Mouse (Mus musculus) CH12.LX (cell line): ENCODE results near the gene Gpr157. TPM values are rescaled to one million over a fixed set of nuclear protein-coding genes. Genes with fewer than 3 reads are reported as not detected.

Experiments
- DNase-seq: peaks from one replicate; pipeline ENCODE4 v3.0.0-alpha.2; 2013; ENCODE audit errors: extremely low read depth
- H3K27ac ChIP-seq: 2 replicates; pipeline ENCODE4 v1.5.1; 2012; ENCODE audit warnings: low read depth, mild to moderate bottlenecking, control low read depth, moderate library complexity; ENCODE audit not compliant: insufficient read depth
- H3K27me3 ChIP-seq: replicated peaks from 2 replicates; pipeline ENCODE3; 2012; ENCODE audit warnings: inconsistent platforms
- H3K36me3 ChIP-seq, 2 experiments: replicated peaks in 1 of 2; 2 replicates each; pipeline versions ENCODE3 to v1.6.1; 2012; ENCODE audit warnings: inconsistent platforms in 1 of 2, low read length in 1 of 2, mild to moderate bottlenecking in 1 of 2, mixed read lengths in 1 of 2, moderate library complexity in 1 of 2; ENCODE audit not compliant: control insufficient read depth in 1 of 2, insufficient read depth in 1 of 2
- H3K4me1 ChIP-seq, 2 experiments: 2 replicates each; pipeline ENCODE4 v1.6.1; 2012; ENCODE audit warnings: inconsistent platforms in 1 of 2, moderate library complexity in 1 of 2; ENCODE audit not compliant: insufficient read depth in 2 of 2, control insufficient read depth in 1 of 2
- H3K4me2 ChIP-seq: 2 replicates; pipeline ENCODE4 v1.6.1; 2012; ENCODE audit warnings: low read depth, mild to moderate bottlenecking, control low read depth; ENCODE audit not compliant: poor library complexity, insufficient read depth, severe bottlenecking
- H3K4me3 ChIP-seq, 3 experiments: fragments of 150-350 bp in 1 of 3; sonication (generic) in 1 of 3; replicated peaks in 1 of 3; 2 replicates each; pipeline versions ENCODE3 to v1.5.1; 2011 to 2012; ENCODE audit warnings: low read depth in 2 of 3, low read length in 2 of 3, mild to moderate bottlenecking in 2 of 3, moderate library complexity in 2 of 3, control low read depth in 1 of 3, improper control_type of control experiment in 1 of 3, inconsistent platforms in 1 of 3, mixed read lengths in 1 of 3; ENCODE audit not compliant: poor library complexity in 1 of 3
- H3K79me2 ChIP-seq: replicated peaks from 2 replicates; pipeline ENCODE4 v1.6.1; 2012; ENCODE audit warnings: mild to moderate bottlenecking, moderate library complexity; ENCODE audit not compliant: control insufficient read depth, poor library complexity, insufficient read depth, severe bottlenecking; ENCODE audit errors: extremely low read depth
- H3K9ac ChIP-seq: 2 replicates; pipeline ENCODE4 v1.6.1; 2012; ENCODE audit warnings: low read depth, mild to moderate bottlenecking, control low read depth, moderate library complexity; ENCODE audit not compliant: insufficient read depth
- H3K9me3 ChIP-seq: replicated peaks from 2 replicates; pipeline ENCODE3; 2012; ENCODE audit warnings: low read length, inconsistent platforms, mixed read lengths
- CHD1 ChIP-seq: IDR thresholded peaks from 2 replicates; pipeline ENCODE4 v1.6.1; 2012; ENCODE audit warnings: low read depth, low read length, improper control_type of control experiment, inconsistent platforms
- CTCF ChIP-seq, 2 experiments: IDR thresholded peaks in 1 of 2; conservative IDR thresholded peaks in 1 of 2; 2 replicates each; pipeline ENCODE4 v1.5.1; 2011 to 2012; ENCODE audit warnings: low read depth in 2 of 2, low read length in 2 of 2, improper control_type of control experiment in 1 of 2, inconsistent platforms in 1 of 2, mild to moderate bottlenecking in 1 of 2, moderate library complexity in 1 of 2
- E2F4 ChIP-seq: IDR thresholded peaks from 2 replicates; pipeline ENCODE4 v1.6.1; 2011; ENCODE audit warnings: low read depth, low read length, improper control_type of control experiment; ENCODE audit not compliant: insufficient replicate concordance
- ELF1 ChIP-seq: IDR thresholded peaks from 2 replicates; pipeline ENCODE4 v1.6.1; 2014; ENCODE audit warnings: low read depth, mild to moderate bottlenecking, inconsistent platforms, low read length, improper control_type of control experiment
- EP300 ChIP-seq: IDR thresholded peaks from 2 replicates; pipeline ENCODE4 v1.6.1; 2011; ENCODE audit warnings: low read length, improper control_type of control experiment
- HCFC1 ChIP-seq: IDR thresholded peaks from 2 replicates; pipeline ENCODE4 v1.6.1; 2012; ENCODE audit warnings: low read depth, mild to moderate bottlenecking, inconsistent platforms, low read length, improper control_type of control experiment
- IRF4 ChIP-seq: IDR thresholded peaks from 2 replicates; pipeline ENCODE4 v1.6.1; 2014; ENCODE audit warnings: low read depth, mild to moderate bottlenecking, inconsistent platforms, low read length, improper control_type of control experiment
- JUN ChIP-seq: IDR thresholded peaks from 2 replicates; pipeline ENCODE4 v1.6.1; 2011; ENCODE audit warnings: low read depth, mild to moderate bottlenecking, low read length, improper control_type of control experiment, moderate library complexity; ENCODE audit not compliant: insufficient read depth
- JUND ChIP-seq: conservative IDR thresholded peaks from 2 replicates; pipeline ENCODE4 v1.6.1; 2011; ENCODE audit warnings: low read depth, low read length, improper control_type of control experiment
- MAX ChIP-seq: IDR thresholded peaks from 2 replicates; pipeline ENCODE4 v1.6.1; 2011; ENCODE audit warnings: low read length, improper control_type of control experiment
- MAZ ChIP-seq: IDR thresholded peaks from 2 replicates; pipeline ENCODE4 v1.6.1; 2012; ENCODE audit warnings: low read depth, mild to moderate bottlenecking, inconsistent platforms, low read length, improper control_type of control experiment, moderate library complexity
- MYC ChIP-seq: IDR thresholded peaks from 2 replicates; pipeline ENCODE4 v1.6.1; 2011; ENCODE audit warnings: low read depth, mild to moderate bottlenecking, improper control_type of control experiment, low read length
- NELFE ChIP-seq: IDR thresholded peaks from 2 replicates; pipeline ENCODE4 v1.6.1; 2011; ENCODE audit warnings: low read depth, low read length, improper control_type of control experiment
- NRF1 ChIP-seq: IDR thresholded peaks from 2 replicates; pipeline ENCODE4 v1.6.1; 2014; ENCODE audit warnings: low read depth, mild to moderate bottlenecking, inconsistent platforms, low read length, improper control_type of control experiment, moderate library complexity
- POLR2A ChIP-seq: IDR thresholded peaks from 2 replicates; pipeline ENCODE4 v1.6.1; 2011; ENCODE audit warnings: low read depth, mild to moderate bottlenecking, improper control_type of control experiment, low read length
- RCOR1 ChIP-seq: conservative IDR thresholded peaks from 2 replicates; pipeline ENCODE4 v1.6.1; 2012; ENCODE audit warnings: low read depth, mild to moderate bottlenecking, inconsistent platforms, low read length, improper control_type of control experiment
- SIN3A ChIP-seq: IDR thresholded peaks from 2 replicates; pipeline ENCODE4 v1.6.1; 2012; ENCODE audit warnings: low read length, improper control_type of control experiment, inconsistent platforms
- TCF12 ChIP-seq: IDR thresholded peaks from 2 replicates; pipeline ENCODE4 v1.6.1; 2014; ENCODE audit warnings: low read depth, mild to moderate bottlenecking, inconsistent platforms, low read length, improper control_type of control experiment
- UBTF ChIP-seq: IDR thresholded peaks from 2 replicates; pipeline ENCODE4 v1.6.1; 2012; ENCODE audit warnings: low read depth, mild to moderate bottlenecking, inconsistent platforms, low read length, improper control_type of control experiment, moderate library complexity
- ZC3H11A ChIP-seq: IDR thresholded peaks from 2 replicates; pipeline ENCODE4 v1.6.1; 2012; ENCODE audit warnings: low read depth, mild to moderate bottlenecking, inconsistent platforms, low read length, improper control_type of control experiment
- ZMIZ1 ChIP-seq: IDR thresholded peaks from 2 replicates; pipeline ENCODE4 v1.6.1; 2012; ENCODE audit warnings: low read depth, mild to moderate bottlenecking, inconsistent platforms, low read length, improper control_type of control experiment
- ZNF384 ChIP-seq: IDR thresholded peaks from 2 replicates; pipeline ENCODE4 v1.6.1; 2012; ENCODE audit warnings: low read depth, low read length, improper control_type of control experiment, inconsistent platforms
- dilution Hi-C: fragments of 300-500 bp; cut with MboI; formaldehyde crosslinking; loops from 2 replicates; pipeline ENCODE4 v1.14.3; 2020; ENCODE audit warnings: low sequenced_read_pairs; ENCODE audit not compliant: extremely low pct_unique_long_range_greater_than_20kb, extremely low pct_ligation_motif_present
- in situ Hi-C: fragments of 300-500 bp; cut with MboI; formaldehyde crosslinking; loops from 3 replicates; pipeline ENCODE4 v1.14.3; 2019; ENCODE audit warnings: low sequenced_read_pairs, low pct_ligation_motif_present, low pct_unique_long_range_greater_than_20kb, mixed read lengths
- polyA plus RNA-seq: library from polyadenylated mRNA; unstranded; fragments of >175 nt; gene quantifications from 2 replicates; pipeline ENCODE4 v1.2.1, GENCODE M21; 2012; ENCODE audit warnings: low read depth; ENCODE audit not compliant: insufficient read length
- total RNA-seq, 2 experiments: library from RNA; depleted of rRNA; stranded (reverse); fragments of 300-350 nt in 1 of 2; fragments of >200 nt in 1 of 2; gene quantifications; 2 replicates each; pipeline ENCODE4 v1.2.3; 2012 to 2014

Gpr157 gene
- 1.3 and 2.8 TPM in 2 replicates for total RNA-seq (2012; rRNA removed)
- total RNA-seq (2014; rRNA removed), result 2.3 and 2.6 TPM in 2 replicates
- polyA plus RNA-seq, result 3.1 and 3.5 TPM in 2 replicates

GRCm38 (mm10) chr4:150087161-150087889 is at the start of gene Gpr157:
Gene Gpr157 (plus strand): TSS chr4:150087365.
- peaks cover 8% of the 10 kb centered on the region for H3K9me3 ChIP-seq
- dilution Hi-C loops (no loop called here), in situ Hi-C loops (no loop called here)
- peak within 1 kb of the TSS; percentile 44; the same call in 1 of the 2 replicates for H3K9ac ChIP-seq
- H3K4me2 ChIP-seq, result peak within 1 kb of the TSS; percentile 72
- H3K27me3 ChIP-seq, result no peaks in the 10 kb centered on the region
- TF ChIP-seq CTCF (conservative IDR thresholded peaks at IDR 0.05 in 1 of 2, IDR thresholded peaks at IDR 0.05 in 1 of 2; ENCODE audit: low read depth in 2 of 2, low read length in 2 of 2) (peak in 1 of 2 experiments; percentile 14; a peak in 1 of 4 replicates), HCFC1 (no peak), RCOR1 (no peak), NELFE (no peak; the same call in none of the 2 replicates), ZMIZ1 (0 out of 2 replicates have a peak, but pooled peaks have one; percentile 40), ELF1 (no peak), EP300 (no peak), MAZ (no peak; the same call in 1 of the 2 replicates), IRF4 (no peak; the same call in 1 of the 2 replicates), JUND (no peak), MAX (no peak), ZC3H11A (no peak), SIN3A (0 out of 2 replicates have a peak, but pooled peaks have one; percentile 13), E2F4 (no peak), UBTF (no peak), MYC (no peak), NRF1 (peak; percentile 80), TCF12 (no peak; the same call in 1 of the 2 replicates), ZNF384 (no peak), POLR2A (peak; percentile 66), JUN (no peak), CHD1 (no peak)
- peaks cover 8 to 36% of the 10 kb centered on the region in 2 experiments for H3K4me1 ChIP-seq
- DNase-seq, result peak; percentile 96
- peaks cover 0 to 30% of the 10 kb centered on the region in 2 experiments for H3K36me3 ChIP-seq
- peak within 1 kb of the TSS; percentile 42 to 78 (median 64) for H3K4me3 ChIP-seq
- peak within 1 kb of the TSS; percentile 49; the same call in 1 of the 2 replicates for H3K27ac ChIP-seq
- no peaks in the 10 kb centered on the region for H3K79me2 ChIP-seq
